Mouse (Mus musculus) midbrain, embryonic 10.5 days (tissue): ENCODE measurements at regions not wholly inside any gene's neighbourhood (a gene's known extent, or its start where the extent isn't known, plus 50 kb on each side); places are given as distances from the start of the nearest gene placed in this dataset.

Experiments used
- DNase-seq: peaks from one replicate; pipeline ENCODE4 v3.0.0-alpha.2; 2017; ENCODE audit warnings: low spot score
- H3K27ac ChIP-seq: fragments of 300-500 bp; sonication (generic); replicated peaks from 2 replicates; pipeline ENCODE4 v1.5.1; 2016; ENCODE audit warnings: mild to moderate bottlenecking
- H3K27me3 ChIP-seq: fragments of 300-500 bp; sonication (generic); 2 replicates; pipeline ENCODE4 v1.6.1; 2016; ENCODE audit warnings: low read depth, mild to moderate bottlenecking; ENCODE audit not compliant: poor library complexity, severe bottlenecking
- H3K36me3 ChIP-seq: fragments of 300-500 bp; sonication (generic); 2 replicates; pipeline ENCODE4 v1.6.1; 2016; ENCODE audit warnings: mild to moderate bottlenecking, moderate library complexity
- H3K4me1 ChIP-seq: fragments of 300-500 bp; sonication (generic); 2 replicates; pipeline ENCODE4 v1.6.1; 2016
- H3K4me3 ChIP-seq: fragments of 300-500 bp; sonication (generic); 2 replicates; pipeline ENCODE4 v1.5.1; 2016; ENCODE audit warnings: mild to moderate bottlenecking, moderate library complexity
- H3K9me3 ChIP-seq: fragments of 300-500 bp; sonication (generic); replicated peaks from 2 replicates; pipeline ENCODE4 v1.6.1; 2016; ENCODE audit warnings: mild to moderate bottlenecking
- WGBS: fragments of 180-500 bp; shearing (Covaris S2); methylation state at CpG from one replicate; pipeline ENCODE4 v1.1.7; 2016; 5-methylcytosine and 5-hydroxymethylcytosine counted together

DNA sequence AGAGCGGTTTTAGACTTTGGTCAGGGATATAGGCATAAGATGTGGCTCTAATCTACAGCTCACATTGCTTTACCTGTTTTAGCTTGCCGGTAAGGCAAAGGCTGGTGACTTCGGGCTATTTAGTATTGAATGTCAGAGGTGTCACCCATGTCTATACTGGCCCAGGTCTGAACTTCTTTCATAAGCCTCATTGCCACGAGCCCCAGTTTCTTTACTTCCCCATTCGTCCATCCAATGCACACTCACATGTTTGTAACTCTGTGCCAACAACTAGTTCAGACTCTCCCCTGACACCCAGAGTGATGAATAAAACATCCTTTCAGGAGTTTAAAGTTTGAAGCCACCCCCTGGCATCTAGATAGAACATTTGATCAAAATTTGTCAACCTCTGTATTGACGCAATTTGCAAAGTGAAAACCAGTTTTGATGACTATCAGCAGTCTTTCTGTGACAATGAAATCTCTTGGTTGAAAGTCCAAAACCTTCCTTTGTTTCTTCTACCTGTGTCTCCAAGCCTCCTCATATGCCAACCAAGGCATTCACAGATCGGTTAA lies 288.4 kb downstream of the Ets1 start:
- Histone ChIP-seq H3K27ac (no peak overlapping the region), H3K27me3 (no peaks in the 10 kb centered on the region), H3K4me3 (no peak overlapping the region), H3K4me1 (no peaks in the 10 kb centered on the region), H3K36me3 (no peaks in the 10 kb centered on the region), H3K9me3 (no peaks in the 10 kb centered on the region)
- no peak for DNase-seq
- 91% methylated on average over 7 of the region's 7 CpGs for WGBS

DNA sequence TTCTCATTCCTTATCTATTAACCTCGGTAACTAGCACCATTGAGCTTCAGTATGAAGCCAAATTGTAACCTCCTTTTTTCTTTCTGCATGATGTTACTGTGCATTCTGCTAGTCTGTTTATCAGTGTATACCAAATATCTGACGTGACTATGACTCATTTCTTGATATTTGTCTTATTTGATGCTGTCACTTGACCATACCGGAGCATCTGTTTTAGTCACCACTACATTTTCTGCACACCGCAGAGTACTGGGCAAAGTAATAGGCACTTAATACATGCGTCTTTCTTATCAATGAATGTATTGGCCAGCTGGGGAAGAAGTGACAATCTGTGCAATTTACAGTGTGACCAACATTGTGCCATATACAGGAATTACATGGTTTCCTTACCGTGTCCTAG lies 289.0 kb downstream of the Ets1 start:
- no peaks in the 10 kb centered on the region for H3K9me3 ChIP-seq
- no peak for DNase-seq
- no peaks in the 10 kb centered on the region for H3K27me3 ChIP-seq
- H3K27ac ChIP-seq = no peak overlapping the region
- no peaks in the 10 kb centered on the region for H3K4me1 ChIP-seq
- H3K4me3 ChIP-seq = no peak overlapping the region
- WGBS = 90% methylated on average over 6 of the region's 6 CpGs
- H3K36me3 ChIP-seq = no peaks in the 10 kb centered on the region

DNA sequence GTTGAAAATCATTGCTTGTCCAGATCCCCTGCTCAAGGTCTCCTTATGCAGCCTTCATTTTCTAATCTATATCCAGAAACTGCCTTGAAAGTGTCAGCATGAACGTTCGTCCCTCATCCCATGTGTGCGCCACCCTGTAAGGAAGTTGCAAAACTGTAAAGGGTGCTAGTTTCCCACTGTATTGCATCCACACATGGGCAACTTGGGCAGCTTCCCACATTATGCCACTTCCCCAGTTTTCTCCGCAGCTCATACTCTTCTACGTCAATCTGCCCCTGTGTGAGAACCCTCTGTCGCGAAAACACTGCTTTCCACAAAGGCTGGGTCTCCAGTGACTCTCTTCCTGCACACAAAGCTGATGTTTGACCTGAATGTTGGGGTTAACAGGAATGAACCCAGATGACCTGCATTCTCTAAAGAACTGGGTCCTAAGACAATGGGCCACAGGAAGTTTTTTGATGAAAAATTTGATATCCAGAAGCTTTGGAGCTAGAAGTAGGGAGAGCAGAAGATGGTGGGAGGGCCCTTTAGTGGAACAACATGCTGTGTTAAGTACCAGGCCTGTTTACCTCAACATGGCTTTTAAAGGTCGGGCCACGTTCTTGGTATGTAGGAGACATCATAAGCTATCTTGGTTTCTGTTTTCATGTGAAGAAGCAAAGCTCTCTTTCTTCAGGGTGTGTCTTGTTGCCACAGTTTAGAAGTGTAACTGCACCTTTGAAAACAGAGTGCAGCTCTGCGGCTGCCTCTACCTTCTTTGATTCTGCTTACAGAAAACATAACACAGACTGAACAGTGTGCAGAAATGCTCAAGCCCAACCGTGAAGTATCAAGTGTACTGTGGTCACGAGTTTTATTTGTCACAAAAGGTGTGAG lies 289.9 kb downstream of the Ets1 start:
- no peak overlapping the region for H3K4me3 ChIP-seq
- no peaks in the 10 kb centered on the region for H3K27me3 ChIP-seq
- H3K4me1 ChIP-seq = no peaks in the 10 kb centered on the region
- H3K9me3 ChIP-seq = no peaks in the 10 kb centered on the region
- H3K27ac ChIP-seq = no peak overlapping the region
- 84% methylated on average over 12 of the region's 12 CpGs for WGBS
- no peaks in the 10 kb centered on the region for H3K36me3 ChIP-seq
- no peak for DNase-seq

DNA sequence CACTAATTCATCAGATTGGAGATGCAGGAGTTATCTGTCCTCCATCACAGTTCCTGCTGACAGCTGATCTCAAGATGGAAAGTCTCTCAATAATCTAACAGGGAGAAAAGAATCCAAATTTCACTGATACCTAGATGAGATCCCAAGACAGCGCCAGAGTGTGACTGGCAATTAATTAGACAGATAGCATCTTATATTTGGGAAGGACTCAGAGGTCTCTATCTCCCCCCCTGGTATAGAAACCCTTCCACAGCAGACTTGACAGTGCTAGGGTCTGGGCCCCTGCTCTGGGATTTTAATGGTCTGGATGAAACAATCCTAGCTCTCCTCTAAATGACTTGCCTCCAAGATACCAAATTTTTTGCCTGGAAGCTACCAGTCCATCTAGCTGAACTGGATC lies 291.6 kb downstream of the Ets1 start:
- WGBS = 89% methylated on average over 1 of the region's 1 CpGs
- H3K27ac ChIP-seq = no peak overlapping the region
- H3K4me3 ChIP-seq = no peak overlapping the region
- no peaks in the 10 kb centered on the region for H3K4me1 ChIP-seq
- no peaks in the 10 kb centered on the region for H3K9me3 ChIP-seq
- H3K27me3 ChIP-seq = no peaks in the 10 kb centered on the region
- H3K36me3 ChIP-seq = no peaks in the 10 kb centered on the region
- no peak for DNase-seq

DNA sequence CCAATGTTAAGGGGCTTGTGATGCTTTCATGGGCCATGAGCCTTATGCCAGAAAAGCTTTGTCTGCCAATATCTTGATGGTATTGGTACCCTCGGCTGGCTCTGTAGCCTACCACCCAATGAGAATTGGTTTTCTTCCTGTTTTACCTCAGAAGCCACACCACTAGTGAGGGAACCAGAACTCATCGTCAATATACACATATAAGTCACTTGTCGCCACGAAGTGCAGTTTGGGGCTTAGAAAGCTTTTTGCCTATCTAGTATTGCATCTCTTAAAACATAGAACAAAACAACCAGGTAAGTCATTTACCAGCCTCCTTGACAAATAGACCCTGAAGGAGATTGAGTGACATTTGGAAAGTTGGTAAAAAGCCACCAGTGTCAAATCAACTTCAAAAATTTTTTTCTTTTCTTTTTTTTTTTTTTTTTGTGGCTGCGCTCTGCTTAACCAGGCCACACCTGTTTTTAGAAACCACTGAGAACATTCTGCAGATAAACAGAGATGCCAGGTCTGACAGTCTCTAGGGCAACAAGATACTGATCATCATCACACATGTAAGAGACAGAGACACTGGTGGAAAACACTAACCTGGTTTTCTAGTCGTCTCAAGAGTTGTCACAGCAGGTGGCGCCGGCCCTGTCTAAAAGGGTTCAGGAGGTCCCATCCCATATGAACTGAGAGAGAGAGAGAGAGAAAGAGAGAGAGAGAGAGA lies 292.4 kb downstream of the Ets1 start:
- WGBS = 92% methylated on average over 8 of the region's 8 CpGs
- DNase-seq = no peak
- no peak overlapping the region for H3K27ac ChIP-seq
- no peaks in the 10 kb centered on the region for H3K4me1 ChIP-seq
- no peaks in the 10 kb centered on the region for H3K9me3 ChIP-seq
- H3K36me3 ChIP-seq = no peaks in the 10 kb centered on the region
- no peaks in the 10 kb centered on the region for H3K27me3 ChIP-seq
- no peak overlapping the region for H3K4me3 ChIP-seq

DNA sequence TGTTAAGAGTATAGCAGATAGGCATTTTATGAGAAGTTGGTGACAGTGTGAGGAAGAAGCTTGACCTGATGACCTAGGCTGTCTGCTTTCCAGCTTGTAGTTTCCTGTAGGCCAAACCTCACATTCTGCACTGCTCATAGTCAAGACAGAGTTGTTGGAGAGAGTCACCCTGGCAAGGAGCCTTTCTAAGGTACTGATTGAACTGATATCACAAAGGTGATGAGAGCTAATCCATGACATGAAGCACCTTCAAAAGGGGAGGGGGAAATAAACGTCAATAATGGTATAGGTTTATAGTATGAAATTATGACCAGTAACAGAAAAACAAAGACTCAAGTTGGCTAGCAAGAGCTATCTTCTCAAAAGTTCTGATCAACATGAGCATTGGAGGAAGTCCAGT lies 293.3 kb downstream of the Ets1 start:
- Histone ChIP-seq H3K36me3 (no peaks in the 10 kb centered on the region), H3K27ac (no peak overlapping the region), H3K4me1 (no peaks in the 10 kb centered on the region), H3K9me3 (no peaks in the 10 kb centered on the region), H3K27me3 (no peaks in the 10 kb centered on the region), H3K4me3 (no peak overlapping the region)
- WGBS = 85% methylated on average over 1 of the region's 1 CpGs
- DNase-seq = no peak

DNA sequence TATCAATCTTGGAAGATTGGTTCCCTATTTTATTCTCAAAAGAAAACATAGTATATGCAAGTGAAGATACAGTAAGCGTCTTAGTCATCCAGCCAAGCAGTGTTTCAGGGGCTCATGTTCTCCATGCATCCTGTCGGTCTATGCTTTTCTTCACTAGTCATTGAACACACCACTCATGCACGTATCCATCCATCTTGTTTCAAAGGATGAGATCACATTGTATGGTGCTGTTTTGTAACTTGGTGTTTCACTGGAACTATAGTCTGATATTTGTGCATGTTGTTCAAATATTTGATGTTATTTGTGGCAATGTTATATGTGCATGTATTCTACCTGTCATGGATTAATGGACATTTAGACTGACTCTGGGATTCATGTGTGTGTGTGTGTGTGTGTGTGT lies 293.8 kb downstream of the Ets1 start:
- H3K27me3 ChIP-seq = no peaks in the 10 kb centered on the region
- no peak for DNase-seq
- no peaks in the 10 kb centered on the region for H3K9me3 ChIP-seq
- no peak overlapping the region for H3K4me3 ChIP-seq
- H3K36me3 ChIP-seq = no peaks in the 10 kb centered on the region
- 91% methylated on average over 3 of the region's 3 CpGs for WGBS
- H3K4me1 ChIP-seq = no peaks in the 10 kb centered on the region
- no peak overlapping the region for H3K27ac ChIP-seq

DNA sequence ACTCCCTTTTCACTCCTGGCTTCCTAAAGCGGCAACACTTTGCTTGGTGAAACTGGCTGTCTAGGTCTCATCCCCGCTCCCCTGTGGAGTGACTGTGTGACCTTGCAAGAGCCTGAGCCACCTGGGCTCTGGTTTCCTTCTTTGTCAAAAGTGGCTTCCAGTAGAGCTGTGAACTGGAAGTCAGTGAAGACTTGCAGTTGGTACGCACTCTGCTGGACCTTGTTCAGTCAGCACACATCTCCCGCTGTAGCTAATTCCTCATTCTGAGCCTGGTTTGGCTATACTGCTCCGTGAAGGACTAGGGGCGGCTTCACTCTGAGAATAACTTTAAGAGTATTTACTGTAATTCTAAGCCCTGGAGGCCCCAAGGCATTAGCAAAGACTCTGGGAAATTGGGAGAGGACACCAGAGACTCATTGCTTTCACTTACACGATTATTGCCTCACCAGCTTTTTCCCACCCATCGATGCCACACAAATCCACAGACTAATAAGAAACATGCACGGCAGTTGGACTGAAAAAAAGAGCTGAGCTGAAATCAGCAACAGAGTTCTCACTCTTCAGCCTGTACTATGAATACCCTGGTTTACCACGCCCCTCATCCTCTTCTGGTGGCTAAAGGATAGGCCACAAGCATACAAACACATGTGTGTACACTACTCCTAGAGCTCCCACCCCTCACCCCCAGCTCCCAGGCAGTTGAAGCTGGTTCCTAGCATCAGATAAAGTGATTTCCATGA lies 295.4 kb downstream of the Ets1 start:
- H3K4me3 ChIP-seq = no peak overlapping the region
- H3K27me3 ChIP-seq = no peaks in the 10 kb centered on the region
- no peaks in the 10 kb centered on the region for H3K9me3 ChIP-seq
- no peak overlapping the region for H3K27ac ChIP-seq
- no peaks in the 10 kb centered on the region for H3K36me3 ChIP-seq
- 68% methylated on average over 10 of the region's 10 CpGs for WGBS
- no peak for DNase-seq
- H3K4me1 ChIP-seq = peaks cover 3% of the 10 kb centered on the region; the same call in 1 of the 2 replicates

DNA sequence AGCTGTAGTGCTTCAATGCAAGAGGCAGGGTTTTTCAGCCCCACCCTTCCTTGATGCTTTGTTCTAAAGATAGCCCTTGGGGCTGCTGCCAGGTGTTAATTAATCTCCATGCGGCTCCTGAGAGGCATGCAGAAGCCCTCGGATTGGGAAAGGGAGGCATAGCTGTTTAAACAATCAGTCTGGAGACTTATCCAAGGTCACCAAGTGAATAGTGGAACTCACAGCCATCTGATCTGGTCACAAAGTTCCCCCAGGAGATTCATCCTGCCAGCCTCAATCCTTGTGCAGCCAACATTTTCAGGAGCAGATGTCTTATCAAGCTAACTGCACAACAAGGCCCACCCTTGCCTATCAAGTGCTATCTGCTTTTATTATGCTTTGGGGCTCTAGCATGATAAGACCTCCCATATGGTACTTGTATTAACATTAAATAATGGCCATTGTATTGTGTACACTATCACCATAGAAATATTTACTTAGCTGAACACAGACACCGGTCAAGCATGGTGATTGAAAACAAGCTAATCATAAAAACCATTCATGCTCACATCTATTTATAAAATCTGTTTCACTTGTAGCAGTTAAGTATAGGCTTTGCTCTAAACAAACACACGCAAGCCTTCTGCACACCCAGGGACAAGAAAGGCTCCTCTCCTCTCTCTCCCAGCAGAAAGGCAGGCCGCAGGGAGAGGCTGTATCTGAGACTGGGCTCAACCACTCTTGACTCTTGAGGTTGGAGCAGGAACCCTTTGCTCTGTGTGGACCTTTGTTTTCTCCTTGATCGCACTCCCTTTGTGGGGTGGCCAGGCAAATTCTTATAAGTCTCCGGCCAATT lies 297.4 kb downstream of the Ets1 start:
- 84% methylated on average over 7 of the region's 7 CpGs for WGBS
- no peaks in the 10 kb centered on the region for H3K36me3 ChIP-seq
- H3K27me3 ChIP-seq = peaks cover 11% of the 10 kb centered on the region; the same call in 1 of the 2 replicates
- no peak overlapping the region for H3K27ac ChIP-seq
- peaks cover 6% of the 10 kb centered on the region for H3K4me1 ChIP-seq
- no peak overlapping the region for H3K4me3 ChIP-seq
- no peaks in the 10 kb centered on the region for H3K9me3 ChIP-seq
- DNase-seq = no peak

DNA sequence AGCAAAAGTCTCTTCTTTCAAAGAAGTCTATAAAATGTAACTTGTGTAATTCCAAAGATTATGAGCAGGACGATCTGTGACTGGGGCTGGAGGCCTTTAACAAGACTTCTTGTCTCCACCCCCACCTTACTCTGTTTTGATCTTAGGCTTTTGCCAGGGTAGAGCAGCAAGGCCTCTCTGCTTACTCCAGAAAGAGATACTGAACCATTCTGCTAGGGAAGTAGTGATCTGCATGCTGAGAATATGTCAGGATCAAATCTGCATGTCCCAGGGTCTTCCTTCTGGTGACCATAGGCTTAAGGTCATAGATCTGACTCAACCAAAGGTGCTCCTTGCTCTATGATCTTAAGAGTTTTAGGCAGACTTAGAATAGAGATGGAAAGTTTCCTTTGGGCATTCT lies 298.4 kb downstream of the Ets1 start:
- Histone ChIP-seq H3K4me1 (peaks cover 6% of the 10 kb centered on the region), H3K4me3 (no peak overlapping the region), H3K9me3 (no peaks in the 10 kb centered on the region), H3K27ac (no peak overlapping the region), H3K36me3 (no peaks in the 10 kb centered on the region), H3K27me3 (peaks cover 15% of the 10 kb centered on the region; the same call in 1 of the 2 replicates)
- WGBS = 80% methylated on average over 1 of the region's 1 CpGs
- no peak for DNase-seq

DNA sequence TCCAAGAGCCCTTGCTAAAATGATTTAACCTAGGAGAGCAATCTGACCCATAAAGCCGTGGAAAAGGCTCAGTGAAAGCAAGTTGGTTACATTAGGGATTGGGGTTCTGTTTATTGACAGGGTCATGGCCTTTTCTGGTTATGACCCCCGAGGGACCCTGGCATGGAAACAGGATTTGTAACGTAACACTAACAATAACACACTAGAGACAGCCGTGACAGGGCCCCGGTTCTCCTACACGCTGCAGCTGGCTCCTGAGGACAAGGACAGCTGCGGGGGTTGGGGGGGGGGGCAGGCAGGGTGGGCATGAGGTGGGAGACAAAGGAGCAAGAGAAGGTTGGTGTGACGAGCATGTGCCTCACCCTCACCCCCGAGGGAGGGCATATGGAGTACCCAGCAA lies 300.4 kb downstream of the Ets1 start:
- no peaks in the 10 kb centered on the region for H3K36me3 ChIP-seq
- H3K4me3 ChIP-seq = no peak overlapping the region
- 70% methylated on average over 9 of the region's 9 CpGs for WGBS
- no peak for DNase-seq
- H3K4me1 ChIP-seq = peaks cover 19% of the 10 kb centered on the region
- H3K27ac ChIP-seq = no peak overlapping the region
- H3K27me3 ChIP-seq = peaks cover 22% of the 10 kb centered on the region; the same call in 1 of the 2 replicates
- H3K9me3 ChIP-seq = no peaks in the 10 kb centered on the region

DNA sequence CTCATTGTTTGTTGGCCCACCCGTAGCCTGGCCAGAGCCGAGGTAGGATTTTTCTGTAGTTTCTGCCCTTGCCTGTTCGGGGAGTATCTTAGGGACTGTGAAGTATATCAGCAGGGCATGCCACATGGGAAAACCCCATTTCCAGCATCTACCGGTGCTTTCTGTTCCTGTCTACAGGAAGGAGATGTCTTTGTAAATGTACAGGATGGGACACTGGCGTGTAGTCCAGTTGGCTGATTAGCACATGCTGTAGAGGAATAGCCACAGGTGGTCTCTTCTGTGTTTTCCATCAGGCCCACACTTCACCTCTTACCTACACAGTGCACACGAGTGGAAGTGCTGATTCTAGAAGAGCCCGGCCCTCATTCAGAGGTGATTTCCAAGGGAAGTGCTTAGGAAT lies 301.4 kb downstream of the Ets1 start:
- Histone ChIP-seq H3K9me3 (no peaks in the 10 kb centered on the region), H3K36me3 (no peaks in the 10 kb centered on the region), H3K27me3 (peaks cover 22% of the 10 kb centered on the region; the same call in 1 of the 2 replicates), H3K4me1 (peaks cover 25% of the 10 kb centered on the region), H3K4me3 (no peak overlapping the region), H3K27ac (no peak overlapping the region)
- 87% methylated on average over 7 of the region's 7 CpGs for WGBS
- DNase-seq = no peak
